Mouse (Mus musculus) stomach, postnatal 0 days (tissue): ENCODE results near the gene Nfe2l1.

ENCODE experiments used
- CTCF ChIP-seq: IDR thresholded peaks from 2 replicates; pipeline ENCODE4 v1.5.1; 2016; ENCODE audit warnings: antibody characterized with exemption, low read depth, mild to moderate bottlenecking, moderate library complexity
- EP300 ChIP-seq: optimal IDR thresholded peaks from 2 replicates; pipeline ENCODE3; 2016; ENCODE audit warnings: antibody characterized with exemption

GRCm38 (mm10) chr11:96823471-96823837, 6.3 kb downstream of the Nfe2l1 start:
- TF ChIP-seq EP300 (no peak), CTCF (no peak)
